Mouse (Mus musculus): Measurements from ENCODE around the gene Abr.

The Abr gene

GRCm38 (mm10) chr11:76493167-76493566, 128.9 kb downstream of the Abr start:
- DNase-seq (ENCODE audit: low spot score), result no peak

- DNase-seq (ENCODE audit: low spot score), result no peak
These were observed 130.3 kb downstream of the Abr start for GRCm38 (mm10) chr11:76491817-76492216.

- no peak for DNase-seq (ENCODE audit: low spot score)
These were observed 132.7 kb downstream of the Abr start for GRCm38 (mm10) chr11:76489407-76489806.

GRCm38 (mm10) chr11:76487024-76487423, 135.1 kb downstream of the Abr start:
- DNase-seq (ENCODE audit: low spot score), result no peak

GRCm38 (mm10) chr11:76484033-76484432, 138.1 kb downstream of the Abr start:
- DNase-seq (ENCODE audit: low spot score), result no peak

GRCm38 (mm10) chr11:76483171-76483727, 138.9 kb downstream of the Abr start:
- no peak for DNase-seq (ENCODE audit: low spot score)

- no peak for DNase-seq (ENCODE audit: low spot score)
These were observed 139.4 kb downstream of the Abr start for GRCm38 (mm10) chr11:76482697-76483096.

GRCm38 (mm10) chr11:76482183-76482582, 139.9 kb downstream of the Abr start:
- no peak for DNase-seq (ENCODE audit: low spot score)

GRCm38 (mm10) chr11:76479729-76480128, 142.4 kb downstream of the Abr start:
- DNase-seq (ENCODE audit: low spot score), result peak; percentile 80

- peak; percentile 26 for DNase-seq (ENCODE audit: low spot score)
These were observed 143.1 kb downstream of the Abr start for GRCm38 (mm10) chr11:76478676-76479655.

- DNase-seq (ENCODE audit: low spot score), result no peak
These were observed 145.0 kb downstream of the Abr start for GRCm38 (mm10) chr11:76477095-76477525.

- no peak for DNase-seq (ENCODE audit: low spot score)
These were observed 145.6 kb downstream of the Abr start for GRCm38 (mm10) chr11:76476376-76477094.

- DNase-seq (ENCODE audit: low spot score), result no peak
These were observed 149.5 kb downstream of the Abr start for GRCm38 (mm10) chr11:76472617-76473016.

- no peak for DNase-seq (ENCODE audit: low spot score)
These were observed 152.7 kb downstream of the Abr start for GRCm38 (mm10) chr11:76469311-76469998.

- DNase-seq (ENCODE audit: low spot score), result no peak
These were observed 153.8 kb downstream of the Abr start for GRCm38 (mm10) chr11:76468347-76468746.

GRCm38 (mm10) chr11:76467487-76468005, 154.6 kb downstream of the Abr start:
- DNase-seq (ENCODE audit: low spot score), result no peak

GRCm38 (mm10) chr11:76467073-76467472, 155.0 kb downstream of the Abr start:
- no peak for DNase-seq (ENCODE audit: low spot score)

GRCm38 (mm10) chr11:76465879-76466278, 156.2 kb downstream of the Abr start:
- DNase-seq (ENCODE audit: low spot score), result no peak

GRCm38 (mm10) chr11:76461696-76462095, 160.4 kb downstream of the Abr start:
- no peak for DNase-seq (ENCODE audit: low spot score)

- DNase-seq (ENCODE audit: low spot score), result no peak
These were observed 160.9 kb downstream of the Abr start for GRCm38 (mm10) chr11:76461201-76461600.

- no peak for DNase-seq (ENCODE audit: low spot score)
These were observed 162.6 kb downstream of the Abr start for GRCm38 (mm10) chr11:76459489-76459888.

- no peak for DNase-seq (ENCODE audit: low spot score)
These were observed 163.4 kb downstream of the Abr start for GRCm38 (mm10) chr11:76458730-76459129.

All from T-cell, adult 2 months (primary cell).